Mouse (Mus musculus) mature B cell (primary cell): Measurements from ENCODE around the gene Cep104.

ENCODE experiments used
- in situ Hi-C: fragments of 300-500 bp; cut with MboI; formaldehyde crosslinking; loops from 2 replicates; pipeline ENCODE4 v1.14.3; 2019

Cep104 gene

DNA sequence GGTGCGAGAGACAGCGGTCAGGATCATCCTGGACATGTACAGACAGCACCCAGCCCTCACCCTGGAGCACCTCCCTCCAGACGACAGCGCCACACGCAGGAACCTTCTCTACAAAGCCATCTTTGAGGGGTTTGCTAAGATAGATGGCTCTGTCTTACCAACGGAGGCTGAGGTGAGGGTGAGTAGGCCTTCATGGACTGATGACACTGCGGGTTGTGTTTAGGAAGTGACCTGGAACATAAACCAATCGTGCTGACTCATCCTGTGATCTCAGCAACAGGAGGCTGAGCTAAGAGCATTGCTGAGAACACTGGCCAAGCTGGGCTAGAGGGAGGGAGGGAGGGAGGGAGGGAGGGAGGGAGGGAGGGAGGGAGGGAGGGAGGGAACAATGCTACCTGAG, 18.5 kb downstream of the Cep104 start:
- in situ Hi-C loops, result no loop called here

DNA sequence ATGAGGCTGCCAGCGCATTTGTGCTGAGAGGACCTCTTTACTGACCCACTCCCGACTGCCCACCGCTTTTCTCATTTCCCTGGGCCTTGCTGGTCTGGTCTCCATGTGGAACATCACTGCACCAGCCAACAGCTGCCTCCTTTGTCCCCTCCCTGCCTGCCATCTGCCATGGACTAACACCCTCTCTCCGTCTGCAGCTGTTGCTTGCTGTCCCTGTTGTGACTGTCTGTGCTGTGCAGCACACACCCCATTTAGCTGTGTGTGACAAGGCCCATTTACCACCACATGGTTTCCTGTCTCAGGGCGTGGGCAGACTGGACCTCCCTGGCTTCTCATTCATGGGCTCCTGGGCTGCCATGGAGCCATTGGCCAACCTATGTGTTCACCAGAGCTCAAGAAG, 30.5 kb downstream of the Cep104 start:
- in situ Hi-C loops, result no loop called here

DNA sequence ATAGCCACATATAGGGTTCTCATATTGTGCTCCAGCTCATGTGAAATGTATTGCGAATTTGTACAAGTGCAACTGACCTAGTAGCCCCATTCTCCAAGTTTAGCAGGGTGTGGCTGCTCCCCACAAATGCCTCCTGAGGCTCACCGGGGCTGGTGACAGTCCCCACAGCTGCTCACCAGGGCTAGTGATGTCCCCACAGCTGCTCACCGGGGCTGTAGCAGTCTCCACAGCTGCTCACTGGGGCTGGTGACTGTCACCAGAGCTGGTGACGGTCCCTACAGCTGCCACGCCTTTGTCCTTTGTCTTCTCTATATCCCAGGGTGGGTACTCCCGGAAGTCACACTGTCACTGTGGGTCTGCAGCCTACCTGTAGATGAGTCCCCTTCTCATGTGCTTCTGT, 31.3 kb downstream of the Cep104 start:
- in situ Hi-C loops, result no loop called here

DNA sequence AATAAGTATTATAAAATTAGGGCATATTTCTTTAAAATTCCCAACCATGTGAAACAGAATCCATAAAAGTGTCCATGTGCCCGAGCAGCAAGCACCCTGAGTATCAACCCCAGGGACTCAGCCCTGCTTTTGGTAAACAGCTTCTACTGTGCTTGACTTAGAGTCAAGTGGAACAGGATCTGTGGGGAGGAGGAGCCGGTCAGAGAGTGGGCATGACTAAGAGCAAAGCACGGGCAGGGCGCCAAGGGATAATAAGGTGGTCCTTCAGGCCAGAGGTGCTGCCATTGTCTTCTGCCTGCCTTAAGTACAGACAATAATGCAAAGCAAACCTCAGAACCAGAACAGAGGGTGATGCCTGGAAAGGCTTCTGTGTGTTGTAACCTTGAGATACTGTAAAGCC, 32.8 kb downstream of the Cep104 start:
- in situ Hi-C loops, result no loop called here

DNA sequence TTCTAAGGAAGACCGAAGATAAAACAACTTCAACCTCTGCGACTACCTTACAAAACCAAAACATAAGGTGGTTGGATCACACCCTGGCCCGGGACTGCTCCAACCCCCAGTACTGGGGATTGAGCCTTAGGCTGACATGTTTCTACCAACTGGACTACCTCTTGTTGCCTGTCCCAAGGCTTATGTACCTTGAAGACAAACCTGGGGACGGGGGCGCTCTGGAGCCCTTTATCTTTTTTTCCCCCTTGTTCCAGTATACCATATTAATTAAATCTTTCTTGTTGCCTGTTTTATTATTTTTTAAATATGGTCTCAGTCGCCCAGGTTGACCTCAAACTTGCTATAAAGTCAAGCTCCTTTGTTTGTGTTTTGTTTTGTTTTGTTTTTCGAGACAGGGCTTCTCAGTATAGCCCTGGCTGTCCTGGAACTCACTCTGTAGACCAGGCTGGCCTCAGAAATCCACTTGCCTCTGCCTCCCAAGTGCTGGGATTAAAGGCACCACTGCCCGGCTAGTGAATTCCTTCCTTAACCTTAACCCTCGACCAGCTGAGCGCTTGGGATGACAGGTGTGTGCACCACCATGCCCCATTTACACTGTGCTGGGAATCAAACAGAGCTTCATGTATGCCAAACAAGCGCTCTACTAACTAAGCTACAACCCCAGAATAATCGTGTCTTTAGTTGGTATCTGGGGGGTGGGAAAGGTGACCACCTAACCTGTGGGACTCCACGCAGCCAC, 36.1 kb downstream of the Cep104 start:
- in situ Hi-C loops, result loop anchor here (5.0 kb wide), 1 partner anchor 39 kb away; no protein-coding TSS in a partner anchor

DNA sequence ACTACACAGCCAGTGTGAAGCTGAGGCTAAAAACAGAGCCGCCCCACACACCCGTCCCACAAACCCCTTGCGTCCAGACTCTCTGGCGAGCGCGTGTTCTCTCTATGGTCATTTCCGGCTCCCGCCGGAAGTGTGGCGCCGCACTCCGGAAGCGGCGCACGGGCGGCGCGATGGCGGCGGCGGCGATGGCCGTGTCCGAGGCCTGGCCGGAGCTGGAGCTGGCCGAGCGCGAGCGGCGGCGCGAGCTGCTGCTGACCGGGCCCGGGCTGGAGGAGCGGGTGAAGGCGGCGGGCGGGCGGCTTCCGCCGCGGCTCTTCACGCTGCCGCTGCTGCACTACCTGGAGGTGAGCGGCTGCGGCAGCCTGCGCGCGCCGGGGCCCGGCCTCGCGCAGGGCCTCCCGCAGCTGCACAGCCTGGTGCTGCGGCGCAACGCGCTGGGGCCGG, 36.7 kb downstream of the Cep104 start, which contains the start of gene Lrrc47:
TSS of gene Lrrc47 (plus strand) at position 86 of the 444 bp plus-strand sequence.
- in situ Hi-C loops, result loop anchor here (5.0 kb wide), 1 partner anchor 39 kb away; no protein-coding TSS in a partner anchor

DNA sequence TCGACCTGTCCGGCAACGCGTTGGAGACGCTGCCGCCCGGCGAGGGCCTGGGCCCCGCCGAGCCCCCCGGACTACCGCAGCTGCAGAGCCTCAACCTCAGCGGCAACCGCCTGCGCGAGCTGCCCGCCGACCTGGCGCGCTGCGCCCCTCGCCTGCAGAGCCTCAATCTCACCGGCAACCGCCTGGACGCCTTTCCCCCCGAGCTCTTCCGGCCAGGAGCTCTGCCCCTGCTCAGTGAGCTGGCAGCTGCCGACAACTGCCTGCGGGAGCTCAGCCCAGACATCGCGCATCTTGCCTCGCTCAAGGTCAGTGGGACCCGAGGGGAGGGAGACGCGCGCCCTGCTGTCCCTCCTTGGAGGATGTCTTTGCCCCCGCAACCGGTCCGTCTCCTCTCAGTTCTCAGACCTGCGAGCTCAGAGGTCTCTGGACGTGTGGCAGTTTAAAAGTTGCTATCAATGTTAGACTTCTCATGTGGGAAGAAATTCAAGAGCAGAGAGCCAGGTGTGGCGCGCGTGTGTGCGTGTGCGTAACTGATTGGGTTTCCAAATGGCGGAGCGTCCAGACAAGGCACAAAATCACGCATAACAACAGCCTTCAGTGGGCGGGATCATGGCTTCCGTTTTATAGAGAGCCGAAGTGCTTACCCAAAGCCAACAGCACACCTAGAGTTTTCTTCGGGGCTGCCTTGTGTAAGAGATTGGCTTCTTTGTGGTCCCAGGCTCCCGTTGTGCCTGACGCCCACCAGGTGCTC, 37.3 kb downstream of the Cep104 start:
- in situ Hi-C loops, result loop anchor here (5.0 kb wide), 1 partner anchor 40 kb away; no protein-coding TSS in a partner anchor

DNA sequence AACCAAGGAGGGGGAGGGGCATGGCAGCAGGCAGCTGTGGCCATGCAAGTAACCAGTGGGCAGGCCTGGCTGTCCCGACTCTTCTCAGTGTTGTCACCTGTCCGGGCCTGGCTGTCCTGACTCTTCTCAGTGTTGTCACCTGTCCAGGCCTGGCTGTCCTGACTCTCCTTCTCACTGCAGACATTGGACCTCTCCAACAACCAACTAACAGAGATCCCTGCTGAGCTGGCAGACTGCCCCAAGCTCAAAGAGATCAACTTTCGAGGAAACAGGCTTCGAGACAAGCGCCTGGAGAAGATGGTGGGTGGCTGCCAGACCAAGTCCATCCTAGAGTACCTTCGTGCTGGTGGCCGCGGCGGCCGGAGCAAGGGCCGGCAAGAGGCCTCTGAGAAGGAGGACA, 40.5 kb downstream of the Cep104 start:
- in situ Hi-C loops, result no loop called here

DNA sequence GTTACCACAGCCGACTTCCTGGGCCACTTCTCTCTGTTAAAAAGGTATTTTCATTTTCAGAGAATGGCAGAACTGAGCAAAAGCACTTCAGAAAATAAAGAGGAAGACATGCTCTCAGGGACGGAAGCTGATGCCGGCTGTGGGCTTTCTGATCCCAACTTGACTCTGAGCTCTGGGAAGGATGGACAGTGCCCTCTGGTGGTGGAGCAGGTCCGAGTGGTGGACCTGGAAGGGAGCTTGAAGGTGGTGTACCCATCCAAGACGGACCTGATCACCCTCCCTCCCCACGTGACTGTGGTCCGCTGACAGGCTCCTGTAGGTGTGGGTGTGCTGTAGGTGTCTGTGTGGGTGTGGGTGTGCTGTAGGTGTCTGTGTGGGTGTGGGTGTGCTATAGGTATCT, 44.6 kb downstream of the Cep104 start:
- in situ Hi-C loops, result no loop called here

DNA sequence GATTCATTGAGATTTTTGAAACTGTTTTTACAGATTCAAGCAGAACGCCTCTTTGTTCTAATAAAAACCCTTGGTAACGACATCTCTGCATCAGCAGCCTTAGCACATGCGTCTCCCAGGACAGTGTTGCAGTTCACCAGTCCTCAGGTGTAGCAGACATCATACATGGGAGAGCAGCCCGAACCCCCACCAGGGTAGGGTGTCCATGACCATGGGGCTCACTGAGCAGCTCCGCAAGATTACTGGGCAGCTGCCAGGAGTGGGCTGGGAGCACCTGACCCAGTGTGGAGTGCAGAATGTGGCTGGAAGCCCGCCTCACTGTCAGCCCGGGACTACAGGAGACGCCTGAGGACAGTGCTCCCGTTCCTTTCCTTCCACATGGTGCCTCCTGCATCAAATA, 46.4 kb downstream of the Cep104 start:
- in situ Hi-C loops, result no loop called here

DNA sequence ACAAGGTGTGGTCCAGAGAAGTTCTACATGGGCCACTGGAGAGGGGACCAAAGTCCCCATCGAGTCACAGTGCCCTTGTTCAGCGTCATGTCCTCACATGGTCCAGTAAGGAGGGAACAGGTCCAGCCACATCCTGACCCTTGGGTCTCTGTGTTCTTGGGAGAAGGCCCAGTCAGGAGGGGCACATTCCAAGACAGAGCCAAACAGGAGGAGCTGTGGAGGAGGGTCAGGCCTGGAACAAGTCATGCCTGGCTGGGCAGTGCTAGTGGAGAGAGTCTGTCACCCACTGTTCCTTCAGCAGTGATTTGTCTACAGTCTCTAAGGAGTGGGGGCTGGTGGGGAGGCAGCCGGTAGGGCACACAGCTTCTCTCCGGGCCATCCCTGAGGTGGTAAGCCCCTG, 47.4 kb downstream of the Cep104 start:
- in situ Hi-C loops, result no loop called here

DNA sequence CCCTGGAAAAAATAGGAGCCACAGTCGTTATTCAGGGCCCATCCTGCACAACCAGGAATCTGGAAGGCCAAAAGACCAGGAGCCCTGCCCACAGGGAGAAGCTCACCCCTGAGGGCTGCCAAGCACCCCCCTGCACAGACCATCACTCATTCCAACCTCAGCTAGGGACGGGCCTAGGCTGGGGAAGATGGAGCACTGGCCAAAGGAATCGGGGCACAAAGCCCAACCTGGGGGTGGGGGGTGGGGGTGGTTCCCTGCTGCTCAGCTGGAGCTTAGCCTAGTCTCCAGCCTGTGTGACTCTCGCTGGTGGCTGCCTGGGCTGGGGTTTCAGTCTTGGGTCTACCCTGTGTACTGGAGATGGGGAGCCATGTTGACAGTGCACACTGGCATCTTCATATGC, 47.9 kb downstream of the Cep104 start:
- in situ Hi-C loops, result no loop called here

DNA sequence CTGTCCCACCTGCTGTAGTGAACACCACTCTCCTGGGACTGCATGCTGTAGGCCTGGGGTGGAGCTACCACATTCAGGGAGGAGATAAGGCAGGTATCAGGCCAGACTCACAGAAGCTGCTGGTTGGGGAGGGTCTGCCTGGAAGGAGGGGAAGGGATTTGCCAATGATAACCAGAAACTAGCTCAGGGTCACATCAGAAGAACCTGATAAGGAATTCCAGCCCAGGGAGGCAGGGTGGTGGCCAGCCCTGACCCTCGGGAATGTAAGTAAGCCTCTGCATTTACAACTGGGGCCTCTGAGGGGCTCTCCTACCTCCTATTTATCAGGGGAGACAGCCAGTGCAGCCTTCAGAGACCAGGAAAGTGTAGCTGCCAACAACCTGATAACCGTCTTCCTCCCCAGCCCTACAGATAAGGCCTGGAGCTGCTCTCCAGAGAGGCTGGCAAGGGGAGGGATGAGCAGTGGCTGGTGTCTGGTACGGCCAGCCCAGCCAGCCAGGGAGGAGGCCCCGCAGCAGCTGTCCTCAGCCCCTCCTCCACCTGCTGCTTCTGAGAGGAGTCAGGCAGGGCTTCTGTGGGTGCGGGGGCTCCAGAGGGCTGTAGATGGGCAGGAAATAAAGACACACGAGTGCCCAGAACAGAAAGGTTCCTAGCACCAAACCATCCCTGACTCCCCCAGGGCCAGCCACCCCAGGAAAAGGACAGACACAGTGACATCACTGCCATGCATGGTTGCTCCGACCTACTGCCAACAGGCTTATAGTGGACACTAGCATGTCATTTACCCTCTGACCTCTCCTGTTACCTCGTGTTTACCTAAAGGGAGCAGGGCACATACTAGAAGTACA, 49.0 kb downstream of the Cep104 start:
- in situ Hi-C loops, result no loop called here

DNA sequence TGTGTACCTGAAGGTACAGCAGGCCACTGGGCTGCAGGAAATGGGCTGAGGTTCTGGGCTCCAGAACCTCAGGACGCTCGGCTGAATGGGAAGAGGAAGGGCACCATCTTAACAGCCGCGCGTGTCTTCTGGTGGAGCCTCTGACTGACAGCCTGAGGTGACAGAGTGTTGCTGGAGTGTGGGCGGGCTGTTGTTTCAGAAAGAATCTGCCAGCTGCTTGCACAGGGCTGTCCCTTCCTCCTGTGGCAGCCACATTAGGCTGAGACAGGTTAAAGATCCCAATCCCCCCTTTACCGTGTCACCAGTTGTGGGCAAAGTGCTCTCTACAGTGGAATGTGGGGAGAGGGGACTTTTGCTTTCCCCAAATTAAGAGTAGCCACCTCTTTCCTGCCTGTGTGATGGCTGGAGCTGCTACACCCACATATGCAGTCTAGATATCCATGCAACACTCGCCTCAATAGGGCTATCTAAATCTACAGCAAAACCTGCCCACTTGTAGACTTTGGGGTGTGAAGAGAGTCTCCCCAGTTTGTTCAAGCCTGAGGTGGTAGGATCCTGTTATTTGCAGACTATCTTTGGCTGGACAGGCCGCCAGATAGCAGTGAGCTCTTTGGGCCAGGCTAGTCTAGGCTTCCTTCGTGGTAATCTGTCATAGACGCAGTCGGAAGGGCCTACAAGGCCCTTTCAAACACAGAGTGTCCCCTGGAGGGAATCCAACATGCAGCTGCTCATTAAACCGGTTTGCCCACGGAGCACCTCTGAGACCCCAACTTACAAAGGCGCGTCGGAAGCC, 49.9 kb downstream of the Cep104 start:
- in situ Hi-C loops, result no loop called here

DNA sequence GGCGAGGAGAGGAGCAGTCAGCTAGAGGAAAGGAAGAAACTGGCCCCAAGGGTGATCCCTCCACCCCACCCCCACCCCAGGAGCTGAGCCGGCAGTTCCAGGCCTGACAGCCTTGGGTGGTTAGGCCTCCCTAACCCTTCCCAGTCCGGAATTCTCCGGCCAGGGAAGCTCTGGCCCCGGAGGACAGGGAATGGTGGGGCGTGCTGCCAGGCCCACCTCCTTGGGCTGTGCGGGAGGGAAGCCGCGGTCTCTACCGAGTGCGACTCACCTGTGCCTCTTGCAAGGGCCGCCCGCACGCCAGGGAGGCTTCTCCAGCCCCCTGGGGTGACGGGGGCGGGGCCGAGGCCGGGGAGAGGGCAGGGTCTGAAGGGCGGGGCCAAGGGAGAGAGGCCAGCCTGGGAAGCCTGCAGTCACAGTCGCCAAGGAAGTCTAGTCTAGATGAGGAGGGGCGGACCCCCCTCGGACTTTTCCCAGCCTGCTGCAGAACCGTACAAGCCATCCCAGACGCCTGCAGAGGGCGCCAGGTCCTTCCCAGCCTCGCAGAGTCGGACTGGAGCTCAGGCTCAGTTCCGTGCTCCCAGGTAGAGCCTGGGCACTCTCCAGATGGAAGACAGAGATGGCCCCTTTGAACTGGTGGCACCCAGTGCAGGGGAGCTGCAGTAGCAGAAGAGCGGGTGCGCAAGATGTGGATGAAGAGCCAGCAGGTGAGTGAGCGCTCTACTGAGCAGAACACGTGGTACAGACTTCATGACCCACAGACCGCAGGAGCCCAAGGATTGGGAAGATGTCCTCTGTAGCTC, 50.8 kb downstream of the Cep104 start, which contains the start of gene Smim1:
TSS of gene Smim1 (minus strand) at position 590 of the 800 bp plus-strand sequence.
- in situ Hi-C loops, result no loop called here

DNA sequence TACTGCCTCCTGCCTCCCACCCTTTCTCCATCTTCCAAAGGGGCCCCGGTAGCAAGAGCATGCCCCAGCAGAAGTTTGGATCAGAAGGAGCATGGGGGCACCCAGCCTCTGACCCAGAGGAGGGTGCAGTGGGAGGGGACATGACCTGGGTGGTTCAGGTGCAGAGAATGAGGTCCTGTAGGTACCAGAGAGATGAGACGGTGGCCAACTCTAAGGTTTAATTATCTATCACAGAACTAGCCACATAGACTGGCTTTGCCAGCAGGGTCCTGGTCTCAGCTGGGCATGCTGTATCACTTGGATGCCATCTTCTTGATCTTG, 51.4 kb downstream of the Cep104 start:
- in situ Hi-C loops, result no loop called here

DNA sequence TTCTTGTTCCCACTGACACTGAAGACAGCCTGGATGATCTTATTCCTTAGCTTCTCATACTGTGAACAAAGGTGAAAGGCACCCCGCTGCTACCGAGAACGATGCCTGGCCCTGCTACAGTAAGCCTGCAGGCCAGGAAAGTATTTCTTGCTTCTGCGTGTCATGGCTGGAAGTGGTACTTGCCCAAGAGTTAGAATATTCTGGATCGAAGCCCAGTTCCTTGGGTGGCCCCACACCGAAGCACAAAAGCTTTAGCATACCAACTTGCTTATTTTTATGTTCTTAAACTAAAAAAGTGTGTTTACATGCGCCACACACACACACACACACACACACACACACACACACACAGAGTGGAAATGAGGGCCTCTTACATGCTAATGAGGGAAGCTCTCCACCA, 53.1 kb downstream of the Cep104 start:
- in situ Hi-C loops, result no loop called here

DNA sequence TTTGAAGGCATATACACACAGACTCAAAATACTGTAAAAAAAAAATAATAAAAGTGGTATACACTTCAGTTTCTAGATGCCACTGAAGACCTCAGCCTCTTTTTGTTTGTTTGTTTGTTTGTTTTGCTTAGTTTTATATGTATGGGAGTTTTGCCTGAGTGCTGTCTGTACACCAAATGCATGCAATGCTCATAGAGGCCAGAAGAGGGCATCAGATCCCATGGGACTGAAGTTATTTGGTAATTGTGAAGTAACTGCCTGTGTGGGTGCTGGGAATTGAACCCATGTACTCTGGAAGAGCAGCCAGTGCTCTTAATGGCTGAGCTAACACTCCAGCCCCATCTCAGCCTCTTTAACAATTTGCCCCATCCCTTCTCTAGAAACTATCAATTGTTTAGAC, 53.7 kb downstream of the Cep104 start:
- in situ Hi-C loops, result no loop called here

DNA sequence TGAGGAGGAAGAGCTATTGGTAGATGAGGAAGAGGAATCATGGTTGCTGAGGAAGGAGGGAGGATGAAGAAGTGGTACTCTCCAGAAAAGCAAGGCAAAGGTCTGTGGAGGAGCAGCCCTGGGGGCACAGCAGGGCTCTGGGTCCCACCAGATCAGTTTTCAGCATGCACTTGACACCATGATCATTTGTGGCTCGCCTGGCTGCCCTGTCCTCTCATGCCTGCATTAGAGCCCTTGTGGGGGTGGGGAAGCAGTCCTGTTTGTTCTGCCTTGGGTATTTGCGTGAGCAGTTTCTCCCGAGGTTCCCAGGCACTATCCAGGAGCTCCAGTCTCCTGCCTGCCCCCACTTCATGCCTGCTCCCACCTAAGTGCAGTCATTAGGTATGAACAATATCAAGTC, 62.1 kb downstream of the Cep104 start:
- in situ Hi-C loops, result no loop called here

DNA sequence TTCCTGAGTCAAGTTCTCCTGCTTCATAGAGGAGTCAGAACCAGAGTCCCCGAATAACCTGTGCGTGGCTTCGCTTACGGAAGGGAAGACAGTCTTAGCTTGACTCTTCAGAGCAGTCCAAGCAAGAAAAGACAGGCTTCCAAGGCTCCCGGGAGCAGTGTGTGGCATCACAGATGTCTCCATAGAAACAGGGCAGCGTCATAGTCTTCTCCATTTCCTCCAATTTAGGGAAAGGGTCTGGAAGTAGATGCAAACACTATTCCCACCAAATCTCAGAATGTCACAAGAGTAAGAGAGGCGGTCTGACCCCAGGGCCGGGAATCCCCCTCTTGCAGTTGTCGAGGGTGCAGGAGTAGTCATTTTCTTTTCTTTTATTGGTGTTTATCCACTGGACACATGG, 67.6 kb downstream of the Cep104 start, which contains the start of gene Ccdc27:
TSS of gene Ccdc27 (minus strand) at position 101 of the 400 bp plus-strand sequence.
- in situ Hi-C loops, result no loop called here

DNA sequence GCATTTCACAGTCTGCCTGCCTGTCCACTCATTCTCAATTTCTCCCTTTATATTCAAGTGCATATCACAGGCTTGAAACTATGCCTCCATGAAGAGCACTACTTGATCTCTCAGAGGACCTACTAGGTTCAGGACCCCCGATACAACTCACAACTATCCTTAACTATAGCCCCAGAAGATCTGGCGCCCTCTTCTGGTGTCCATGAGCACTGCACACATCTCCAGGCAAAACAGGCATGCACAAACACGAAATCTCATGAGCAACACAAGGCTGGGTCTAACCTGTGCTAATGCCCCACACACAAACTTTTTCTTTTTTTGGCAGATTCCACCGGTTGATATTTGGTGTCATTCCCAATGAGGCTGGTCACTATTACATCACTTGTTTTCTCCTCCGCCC, 70.8 kb downstream of the Cep104 start:
- in situ Hi-C loops, result no loop called here
